Mouse (Mus musculus): ENCODE measurements around the gene Mettl16. TPM values are rescaled to one million over a fixed set of nuclear protein-coding genes. Genes with fewer than 3 reads are reported as not detected.
A peak's percentile ranks its signal among the peaks of the same experiment; 100 is the strongest.
"Not testable (repeated sequence)": the region's sequence is repeated elsewhere in the genome, so short reads cannot be mapped to it uniquely, and the experiment has no call there.

Mettl16 gene
- total RNA-seq, 2 experiments from 2014 or later = 23.0 to 25.5 TPM

DNA sequence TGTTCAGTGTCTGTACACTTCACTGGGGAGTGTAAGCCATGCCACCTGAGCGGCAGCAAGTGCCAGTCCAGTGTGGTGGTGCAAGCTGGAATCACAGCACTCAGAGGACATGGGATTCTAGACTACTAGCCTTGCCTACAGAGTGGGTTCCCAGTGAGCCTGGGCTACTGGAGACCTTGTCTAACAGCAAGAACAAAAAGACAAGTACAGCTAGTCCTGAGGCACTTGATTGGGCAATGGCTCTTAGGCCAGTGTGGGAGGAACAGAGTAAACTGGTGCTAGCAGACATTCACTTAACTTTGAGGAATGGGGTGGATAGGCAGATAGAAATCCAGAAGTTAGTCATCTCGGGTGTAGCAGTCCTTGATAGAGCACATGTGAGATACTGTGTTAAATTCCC is 1.8 kb downstream of the Mettl16 start:
- no peak for DNase-seq
- intact Hi-C loops (cut with DNase I) = no loop called here

- no peak for DNase-seq
- intact Hi-C loops (cut with DNase I) = no loop called here
Measured at GRCm38 (mm10) chr11:74792874-74793273, 22.2 kb downstream of the Mettl16 start.

- DNase-seq = no peak
- intact Hi-C loops (cut with DNase I) = no loop called here
Measured at GRCm38 (mm10) chr11:74800658-74801057, 30.0 kb downstream of the Mettl16 start.

- no peak for DNase-seq
- intact Hi-C loops (cut with DNase I) = no loop called here
Measured at GRCm38 (mm10) chr11:74804081-74804627, 33.5 kb downstream of the Mettl16 start.

GRCm38 (mm10) chr11:74807246-74807882 is 36.7 kb downstream of the Mettl16 start:
- no peak for DNase-seq
- intact Hi-C loops (cut with DNase I) = no loop called here

DNA sequence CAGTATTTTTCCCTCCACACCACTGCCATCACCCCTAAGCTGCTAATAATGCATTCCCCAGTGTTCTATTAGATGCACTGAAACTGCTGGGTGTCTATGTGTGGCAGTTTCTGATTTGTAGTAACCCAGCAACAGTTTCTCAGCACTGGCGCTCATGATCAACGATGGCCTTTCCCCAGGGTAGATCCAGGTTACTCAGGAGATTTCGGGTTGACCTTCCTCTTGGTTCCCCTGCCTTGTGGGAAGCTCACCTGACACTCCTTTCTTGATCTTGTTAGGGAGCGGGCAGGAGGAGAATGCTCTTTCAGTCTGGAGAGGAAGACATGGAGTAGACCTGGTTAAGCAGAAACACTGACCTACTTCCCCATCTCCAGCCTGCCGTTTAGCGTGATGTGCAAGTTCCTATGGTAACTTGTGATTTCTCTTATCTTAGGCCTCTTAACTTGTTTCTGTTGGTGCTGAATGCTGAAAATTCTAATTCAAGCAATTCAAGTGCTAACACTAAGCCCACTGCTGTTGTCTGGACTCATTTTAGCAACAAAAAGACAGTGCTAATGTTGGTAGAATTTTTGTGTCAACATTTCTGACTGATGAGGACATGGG is 37.7 kb downstream of the Mettl16 start:
- DNase-seq = no peak
- intact Hi-C loops (cut with DNase I) = no loop called here

GRCm38 (mm10) chr11:74810134-74810533 is 39.5 kb downstream of the Mettl16 start:
- intact Hi-C loops (cut with DNase I) = no loop called here
- DNase-seq = no peak

GRCm38 (mm10) chr11:74811027-74811426 is 40.4 kb downstream of the Mettl16 start:
- DNase-seq = not testable (repeated sequence)

DNA sequence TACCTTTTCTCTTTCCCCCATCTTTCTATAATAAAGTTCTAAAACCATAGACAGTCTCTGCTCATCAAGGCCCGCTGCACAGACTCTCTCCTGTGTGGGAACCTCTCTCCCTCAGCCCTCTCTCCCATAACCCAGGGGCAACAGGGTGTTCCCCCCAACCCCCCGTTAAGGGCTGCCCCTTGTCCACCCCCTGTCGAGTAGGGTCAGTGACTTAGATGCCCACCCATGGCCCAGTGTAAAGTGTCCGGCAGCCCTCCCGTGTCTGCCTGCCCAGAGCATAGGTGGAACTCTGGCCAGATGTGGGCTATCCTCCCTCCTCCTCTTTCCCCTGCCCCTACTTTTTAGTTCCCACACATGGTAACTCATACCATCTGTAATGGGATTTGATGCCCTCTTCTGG is 40.9 kb downstream of the Mettl16 start:
- intact Hi-C loops (cut with DNase I) = no loop called here
- DNase-seq = no peak

More at GRCm38 (mm10) chr11:74811027-74811426, 40.4 kb downstream of the Mettl16 start:
- intact Hi-C loops (cut with DNase I) = not testable (repeated sequence)

DNA sequence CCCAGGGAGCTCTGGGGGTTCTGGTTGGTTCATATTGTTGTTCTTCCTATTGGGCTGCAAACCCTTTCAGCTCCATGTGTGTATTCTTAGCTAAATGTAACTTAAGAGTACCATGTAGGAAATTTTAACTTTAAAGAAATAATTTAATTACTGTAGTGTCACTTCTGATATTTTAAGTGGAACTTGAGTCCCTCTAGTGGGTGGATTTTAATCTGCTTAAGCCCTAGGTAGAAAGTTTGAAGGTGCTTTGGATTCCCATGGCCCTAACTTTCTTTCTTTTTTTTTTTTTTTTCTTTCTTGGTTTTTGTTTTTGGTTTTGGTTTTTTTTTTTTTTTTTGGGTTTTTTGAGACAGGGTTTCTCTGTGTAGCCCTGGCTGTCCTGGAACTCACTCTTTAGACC is 45.2 kb downstream of the Mettl16 start:
- no peak for DNase-seq
- intact Hi-C loops (cut with DNase I) = no loop called here

DNA sequence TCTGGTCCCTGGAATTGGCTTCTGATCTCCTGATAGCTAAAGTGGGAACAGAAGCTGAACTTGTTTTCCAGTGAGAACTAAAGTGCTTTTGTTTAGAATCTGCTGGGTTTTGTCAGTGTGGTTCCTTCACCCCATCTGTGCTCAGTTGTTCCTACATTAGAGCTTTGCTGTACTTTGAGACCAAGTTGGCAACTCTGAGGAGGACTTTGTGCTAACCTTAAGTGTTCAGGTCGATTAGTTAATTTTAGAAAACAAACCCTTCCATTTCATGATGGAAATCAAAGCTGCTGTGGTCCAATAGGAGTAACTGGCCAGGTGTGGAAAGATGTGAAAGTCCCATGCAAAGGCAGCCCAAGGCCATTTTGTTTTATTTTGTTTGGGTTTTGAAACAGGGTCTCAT is 50.3 kb downstream of the Mettl16 start:
- intact Hi-C loops (cut with DNase I) = no loop called here

GRCm38 (mm10) chr11:74821463-74821862 is 50.8 kb downstream of the Mettl16 start:
- DNase-seq = no peak
- intact Hi-C loops (cut with DNase I) = no loop called here

More for the DNA sequence above, 50.3 kb downstream of the Mettl16 start:
- DNase-seq = no peak

DNA sequence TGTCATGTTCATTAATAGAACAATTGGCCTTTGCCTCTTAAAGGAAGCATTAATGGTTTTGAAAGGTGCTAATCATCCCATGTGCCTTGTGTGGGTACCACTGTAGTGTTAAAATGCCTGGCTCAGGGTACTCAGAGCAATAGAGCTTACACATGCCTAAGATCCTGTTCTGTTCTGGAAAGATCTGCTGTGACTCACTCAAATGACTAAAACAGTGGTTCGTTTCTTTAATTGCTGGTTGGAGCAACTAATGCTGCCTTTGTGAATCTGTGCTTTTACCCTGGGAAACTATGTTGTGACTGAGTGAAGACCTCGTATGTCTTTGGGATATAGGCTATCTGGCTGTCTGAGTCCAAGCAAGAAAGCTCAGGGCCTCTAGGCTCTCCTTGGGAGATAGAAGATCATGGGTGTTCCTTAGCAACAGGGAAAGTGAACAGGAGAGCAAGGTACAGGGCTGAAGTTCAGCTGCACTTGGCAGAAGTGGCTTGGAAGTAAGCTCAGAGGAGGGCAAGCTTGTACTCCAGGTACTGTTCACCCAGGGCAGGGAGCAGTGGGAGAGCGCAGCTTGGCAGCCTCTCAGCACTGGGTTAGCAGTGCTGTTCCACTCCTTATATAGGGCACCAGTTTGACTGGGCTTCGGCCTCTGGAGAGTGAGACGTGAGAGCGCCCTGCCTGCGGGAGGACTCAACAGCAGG is 52.3 kb downstream of the Mettl16 start:
- DNase-seq = no peak
- intact Hi-C loops (cut with DNase I) = no loop called here

DNA sequence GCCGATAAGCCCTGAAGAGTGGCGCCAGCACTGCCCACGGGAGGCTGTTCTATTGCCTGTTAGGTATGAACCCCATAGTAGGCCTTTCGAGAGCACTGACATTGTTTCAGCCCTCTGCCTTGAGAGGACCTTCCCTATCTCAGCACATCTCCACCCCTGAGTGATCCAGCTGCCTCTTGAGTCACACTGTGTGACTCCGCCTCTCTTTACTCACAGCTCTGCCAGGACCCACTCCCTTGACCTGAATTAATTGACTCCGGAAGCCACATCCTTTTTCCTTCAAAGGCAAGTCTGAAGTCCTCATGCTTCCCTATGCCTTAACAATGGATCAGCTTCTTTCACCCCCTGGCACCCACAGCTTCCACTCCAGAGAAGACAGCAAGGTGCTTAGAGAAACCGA is 55.5 kb downstream of the Mettl16 start:
- intact Hi-C loops (cut with DNase I) = no loop called here
- no peak for DNase-seq

DNA sequence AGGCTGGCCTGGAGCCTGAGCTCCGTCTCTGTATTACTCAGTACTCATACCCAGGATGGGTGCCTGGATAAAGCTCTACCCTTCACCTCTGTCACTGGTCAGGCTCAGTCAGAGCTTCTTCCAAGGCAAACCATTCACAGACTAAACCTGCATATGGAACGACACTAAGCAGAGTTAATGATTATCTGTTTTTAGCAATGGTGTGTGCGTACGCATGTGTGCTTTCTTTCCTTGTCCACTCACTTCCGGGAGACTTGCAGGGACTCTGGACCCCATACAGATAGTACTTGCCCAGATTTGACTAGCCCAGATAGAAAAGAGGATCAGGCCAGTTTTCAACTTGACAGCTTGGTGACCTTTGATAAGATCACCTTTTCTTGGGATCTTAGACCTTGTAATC is 56.1 kb downstream of the Mettl16 start:
- intact Hi-C loops (cut with DNase I) = no loop called here
- DNase-seq = no peak

GRCm38 (mm10) chr11:74827791-74828403 is 57.3 kb downstream of the Mettl16 start:
- no peak for DNase-seq
- intact Hi-C loops (cut with DNase I) = no loop called here

- no peak for DNase-seq
- intact Hi-C loops (cut with DNase I) = no loop called here
Measured at GRCm38 (mm10) chr11:74828404-74828931, 57.8 kb downstream of the Mettl16 start.

- DNase-seq = no peak
- intact Hi-C loops (cut with DNase I) = no loop called here
Measured at GRCm38 (mm10) chr11:74828965-74829550, 58.4 kb downstream of the Mettl16 start.

GRCm38 (mm10) chr11:74829812-74830211 is 59.2 kb downstream of the Mettl16 start:
- intact Hi-C loops (cut with DNase I) = no loop called here
- peak; percentile 85 for DNase-seq

GRCm38 (mm10) chr11:74830256-74831161 is 59.9 kb downstream of the Mettl16 start, which contains the start of gene Mnt:
Gene Mnt, plus strand, starts transcription at chr11:74830920.
- DNase-seq = peak; percentile 100
- intact Hi-C loops (cut with DNase I) = no loop called here
